Mouse (Mus musculus) cerebral cortex, adult 2 months (tissue): ENCODE data around the gene Sfxn3.

Source experiments
- WGBS: fragments of 180-500 bp; shearing (Covaris S2); methylation state at CpG from one replicate; pipeline ENCODE4 v1.1.7; 2018; 5-methylcytosine and 5-hydroxymethylcytosine counted together

Sfxn3 gene

GRCm38 (mm10) chr19:45018351-45018831 is 28.9 kb upstream of the Sfxn3 start:
- WGBS: 3% methylated on average over 13 of the region's 13 CpGs

DNA sequence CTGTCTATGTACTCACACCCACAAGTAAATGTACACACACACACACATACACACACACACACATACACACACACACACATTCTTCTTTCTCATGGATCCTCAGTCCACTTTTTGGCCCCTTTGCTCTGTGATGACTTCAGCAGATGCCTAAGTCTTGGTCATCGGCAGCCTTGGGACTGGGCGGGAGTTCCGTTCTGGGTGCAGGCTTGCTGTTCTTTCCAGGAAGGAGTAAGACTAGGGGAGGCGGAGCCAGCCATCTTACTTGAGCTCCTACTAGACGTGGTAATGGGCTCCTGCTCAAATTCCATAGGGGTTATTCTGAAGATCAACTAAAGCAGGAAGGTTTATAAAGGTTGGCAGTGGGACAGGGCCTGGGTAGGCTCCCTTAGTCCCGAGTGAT is 27.0 kb upstream of the Sfxn3 start:
- WGBS: 63% methylated on average over 6 of the region's 6 CpGs

DNA sequence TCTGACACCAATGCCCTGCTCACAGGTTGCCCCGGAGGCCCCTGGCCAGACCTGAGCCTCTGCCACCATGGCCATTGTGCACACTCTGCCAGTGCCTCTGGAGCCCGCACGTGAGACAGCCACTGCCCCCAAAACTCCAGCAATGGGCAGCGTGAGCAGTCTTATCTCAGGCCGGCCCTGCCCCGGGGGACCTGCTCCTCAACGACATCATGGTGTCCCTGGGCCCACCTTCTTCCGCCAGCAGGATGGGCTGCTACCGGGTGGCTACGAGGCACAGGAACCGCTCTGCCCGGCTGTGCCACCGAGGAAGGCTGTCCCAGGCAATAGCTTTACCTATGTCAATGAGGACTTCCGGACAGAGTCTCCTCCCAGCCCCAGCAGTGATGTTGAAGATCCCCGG is 25.9 kb upstream of the Sfxn3 start:
- 82% methylated on average over 15 of the region's 15 CpGs for WGBS

- 86% methylated on average over 11 of the region's 11 CpGs for WGBS
Measured at GRCm38 (mm10) chr19:45023993-45024392, 23.3 kb upstream of the Sfxn3 start.

DNA sequence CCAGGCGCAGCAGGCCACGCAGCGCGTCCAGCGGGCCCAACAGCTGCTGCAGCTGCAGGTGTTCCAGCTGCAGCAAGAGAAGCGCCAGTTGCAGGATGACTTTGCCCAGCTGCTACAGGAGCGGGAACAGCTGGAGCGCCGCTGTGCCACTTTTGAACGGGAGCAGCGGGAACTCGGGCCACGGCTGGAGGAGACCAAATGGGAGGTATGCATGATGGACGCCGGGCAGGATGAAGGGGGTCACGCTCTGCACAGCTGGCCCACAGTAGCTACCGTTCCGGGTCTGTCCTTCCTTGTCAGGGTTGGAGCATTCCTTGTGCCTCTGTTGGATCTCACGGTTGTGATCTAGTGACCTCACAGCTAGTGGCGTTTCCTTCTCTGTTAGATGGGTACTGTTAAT is 22.5 kb upstream of the Sfxn3 start:
- WGBS: 87% methylated on average over 20 of the region's 20 CpGs

DNA sequence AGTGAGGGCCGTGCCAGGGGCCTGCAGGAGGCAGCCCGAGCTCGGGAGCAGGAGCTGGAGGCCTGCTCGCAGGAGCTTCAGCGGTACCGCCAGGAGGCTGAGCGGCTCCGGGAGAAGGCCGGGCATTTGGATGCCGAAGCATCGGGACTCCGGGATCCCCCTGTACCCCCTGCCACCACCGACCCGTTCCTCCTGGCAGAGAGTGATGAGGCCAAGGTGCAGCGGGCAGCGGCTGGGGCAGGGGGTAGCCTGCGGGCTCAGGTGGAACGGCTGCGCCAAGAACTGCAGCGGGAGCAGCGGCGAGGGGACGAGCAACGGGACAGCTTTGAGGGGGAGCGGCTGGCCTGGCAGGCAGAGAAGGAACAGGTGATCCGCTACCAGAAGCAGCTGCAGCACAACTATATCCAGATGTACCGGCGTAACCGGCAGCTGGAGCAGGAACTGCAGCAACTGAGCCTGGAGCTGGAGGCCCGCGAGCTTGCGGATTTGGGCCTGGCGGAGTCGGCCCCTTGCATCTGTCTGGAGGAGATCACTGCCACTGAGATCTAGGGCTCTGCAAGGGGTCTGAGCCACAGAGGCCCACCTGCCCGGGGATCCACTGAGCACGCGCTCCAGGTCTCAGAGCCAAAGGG is 21.2 kb upstream of the Sfxn3 start:
- 91% methylated on average over 37 of the region's 37 CpGs for WGBS

- 65% methylated on average over 6 of the region's 6 CpGs for WGBS
Measured at GRCm38 (mm10) chr19:45026958-45027670, 20.2 kb upstream of the Sfxn3 start.

- 69% methylated on average over 6 of the region's 6 CpGs for WGBS
Measured at GRCm38 (mm10) chr19:45027848-45028247, 19.5 kb upstream of the Sfxn3 start.

- 79% methylated on average over 19 of the region's 19 CpGs for WGBS
Measured at GRCm38 (mm10) chr19:45028746-45029145, 18.6 kb upstream of the Sfxn3 start.

DNA sequence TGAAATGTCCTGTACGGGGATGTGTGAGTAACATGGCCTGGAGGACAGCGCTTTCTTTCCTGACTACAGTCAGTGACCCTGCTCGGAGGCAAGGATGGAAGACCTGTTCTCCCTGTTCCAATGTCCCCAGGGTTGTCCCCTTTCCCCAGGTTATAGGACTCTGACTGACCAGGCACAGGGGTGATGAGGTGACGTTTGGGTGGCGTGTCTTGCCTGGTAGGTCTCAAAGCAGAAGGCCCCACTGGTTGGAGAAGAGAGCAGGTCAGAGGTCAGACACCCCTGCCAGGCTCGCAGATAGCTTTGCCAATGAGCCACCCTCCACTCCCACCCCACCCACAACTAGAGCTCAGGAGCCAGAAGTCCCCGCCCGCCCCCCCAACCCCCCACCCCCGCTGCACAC is 17.7 kb upstream of the Sfxn3 start:
- WGBS: 63% methylated on average over 9 of the region's 9 CpGs

- 35% methylated on average over 8 of the region's 8 CpGs for WGBS
Measured at GRCm38 (mm10) chr19:45030111-45030510, 17.2 kb upstream of the Sfxn3 start.

GRCm38 (mm10) chr19:45030746-45031693 is 16.3 kb upstream of the Sfxn3 start:
- 40% methylated on average over 20 of the region's 20 CpGs for WGBS

- 15% methylated on average over 4 of the region's 4 CpGs for WGBS
Measured at GRCm38 (mm10) chr19:45031780-45032179, 15.5 kb upstream of the Sfxn3 start.

DNA sequence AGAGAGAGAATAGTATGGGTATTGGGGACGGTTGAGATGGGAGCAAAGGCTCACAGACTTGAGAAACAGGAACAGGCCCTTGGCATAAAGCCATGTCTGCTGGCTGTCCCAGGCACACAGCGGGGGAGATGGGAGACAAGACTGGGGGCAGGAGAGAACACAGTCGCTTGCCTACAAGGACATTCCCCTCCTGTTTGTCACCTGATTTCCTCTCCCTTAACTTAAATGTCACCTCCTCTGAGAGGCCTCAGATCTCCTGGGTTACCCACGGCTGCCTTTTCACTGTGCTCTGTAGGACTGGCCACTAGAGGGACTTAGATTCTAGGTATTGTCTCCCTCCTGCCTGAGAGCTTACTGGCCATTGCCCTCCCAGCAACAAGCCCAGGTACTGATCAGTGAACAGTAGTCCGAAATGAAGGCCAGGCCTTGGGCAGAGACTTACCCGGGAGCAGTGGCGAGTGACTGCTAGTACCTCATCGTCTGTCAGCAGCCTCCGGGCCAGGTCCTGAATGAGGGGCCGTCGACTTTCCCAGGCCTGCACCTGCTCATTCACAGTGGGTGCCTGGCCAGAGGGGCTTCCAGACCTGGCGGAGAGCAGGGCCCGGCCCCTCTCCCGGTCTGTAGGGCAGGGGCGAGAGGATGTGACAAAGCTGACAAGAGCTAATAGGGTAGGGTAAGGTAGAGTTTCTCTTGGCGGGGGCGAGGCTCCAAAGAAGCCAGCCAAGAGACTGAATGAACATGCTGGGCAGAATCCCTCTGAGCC is 14.6 kb upstream of the Sfxn3 start:
- WGBS: 58% methylated on average over 17 of the region's 17 CpGs

DNA sequence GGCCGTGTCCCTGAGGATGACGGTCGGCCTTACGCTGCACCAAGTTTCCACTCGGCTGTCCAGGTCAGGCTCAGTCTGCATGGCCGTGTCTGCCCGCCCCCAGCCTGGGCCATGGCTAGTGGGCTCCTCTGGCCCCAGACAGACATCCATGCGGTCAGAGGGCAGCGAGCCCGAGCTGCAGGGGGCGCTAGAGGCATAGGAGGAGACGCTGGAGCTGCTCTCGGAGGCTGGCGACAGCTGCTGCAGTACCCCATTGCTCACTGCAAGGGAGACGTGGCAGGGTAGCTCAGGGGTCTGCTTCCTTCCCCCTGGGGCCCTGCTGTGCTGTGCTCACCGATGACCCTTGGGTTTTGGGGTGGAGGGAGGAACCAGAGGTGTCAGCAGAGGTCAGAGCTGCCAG is 10.4 kb upstream of the Sfxn3 start:
- 50% methylated on average over 16 of the region's 16 CpGs for WGBS

- WGBS: 90% methylated on average over 7 of the region's 7 CpGs
Measured at GRCm38 (mm10) chr19:45038198-45038597, 9.1 kb upstream of the Sfxn3 start.

DNA sequence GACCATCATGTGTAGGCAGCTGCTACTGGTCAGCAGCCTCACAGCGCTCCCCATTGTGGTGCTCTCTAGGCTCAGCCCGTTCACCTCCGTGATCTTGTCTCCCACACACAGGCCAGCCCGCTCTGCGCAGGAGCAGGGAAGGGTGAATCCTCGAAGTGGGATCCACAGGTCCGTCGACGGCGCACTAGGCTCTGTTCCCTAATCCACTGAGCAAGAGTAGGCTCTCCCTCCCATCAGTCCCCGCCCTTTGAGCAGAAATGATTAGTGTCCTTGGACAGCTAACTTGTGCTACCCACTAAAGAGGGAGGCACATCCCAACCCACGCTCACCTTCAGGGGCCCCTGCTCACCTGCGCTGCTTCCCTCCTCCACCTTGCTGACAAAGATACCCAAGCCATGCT is 7.1 kb upstream of the Sfxn3 start:
- WGBS: 64% methylated on average over 13 of the region's 13 CpGs

DNA sequence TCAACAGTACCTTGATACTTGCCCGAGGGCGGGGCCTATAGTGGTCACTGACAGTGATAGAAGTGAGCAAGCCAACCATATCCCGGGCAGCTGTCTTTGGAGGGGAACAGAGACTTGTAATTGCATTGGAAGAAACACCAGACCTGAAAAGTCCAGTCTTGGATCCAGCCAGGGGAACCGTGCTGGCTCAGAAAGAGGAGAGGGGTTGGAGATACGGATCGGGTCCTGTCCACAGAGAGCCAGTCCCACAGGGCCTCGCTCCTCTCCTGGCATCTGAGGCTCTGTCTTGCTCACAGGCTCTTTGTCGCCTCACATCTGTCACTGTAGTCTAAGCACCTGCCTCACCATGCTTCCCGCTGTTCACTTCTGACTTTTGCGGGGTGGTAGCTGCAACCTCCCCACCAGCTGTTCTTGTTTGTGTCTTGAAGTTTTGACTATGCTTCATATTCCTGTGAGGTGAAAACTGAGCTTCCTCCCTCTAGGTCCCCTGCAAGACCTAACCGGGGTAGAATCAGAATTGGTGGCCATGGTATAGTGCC is 2.8 kb upstream of the Sfxn3 start:
- 59% methylated on average over 11 of the region's 11 CpGs for WGBS

DNA sequence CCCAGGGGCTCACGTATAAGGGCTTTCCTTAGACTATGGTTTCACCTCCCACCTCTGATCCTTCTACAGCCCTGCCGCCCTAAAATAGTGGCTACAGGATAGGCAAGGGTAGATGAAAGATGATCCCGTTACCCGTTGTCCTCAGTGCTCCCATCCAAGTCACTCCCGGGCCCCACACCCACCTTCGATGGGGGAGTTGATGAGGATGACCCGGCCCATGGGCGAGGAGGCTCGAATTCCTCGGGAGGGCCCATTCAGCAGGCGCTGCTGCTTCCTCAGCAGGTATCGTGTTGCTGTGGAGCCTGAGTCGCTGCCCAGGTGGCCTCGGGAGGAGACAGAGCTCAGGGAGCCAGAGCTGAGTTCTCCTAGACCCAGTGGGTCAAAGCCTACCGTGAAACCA is 2.1 kb upstream of the Sfxn3 start:
- WGBS: 69% methylated on average over 15 of the region's 15 CpGs

GRCm38 (mm10) chr19:45045651-45046050 is 1.7 kb upstream of the Sfxn3 start, which contains the start of gene Pdzd7:
Gene Pdzd7, minus strand, starts transcription at chr19:45045717.
- WGBS: 87% methylated on average over 5 of the region's 5 CpGs
